Mouse (Mus musculus) CH12.LX (cell line): ENCODE results near the gene Hoxa10. TPM values are rescaled to one million over a fixed set of nuclear protein-coding genes. Genes with fewer than 3 reads are reported as not detected.

ENCODE experiments used
- DNase-seq: peaks from one replicate; pipeline ENCODE4 v3.0.0-alpha.2; 2013; ENCODE audit errors: extremely low read depth
- H3K27ac ChIP-seq: 2 replicates; pipeline ENCODE4 v1.5.1; 2012; ENCODE audit warnings: low read depth, mild to moderate bottlenecking, control low read depth, moderate library complexity; ENCODE audit not compliant: insufficient read depth
- H3K27me3 ChIP-seq: replicated peaks from 2 replicates; pipeline ENCODE3; 2012; ENCODE audit warnings: inconsistent platforms
- H3K36me3 ChIP-seq, 2 experiments: replicated peaks in 1 of 2; 2 replicates each; pipeline versions ENCODE3 to v1.6.1; 2012; ENCODE audit warnings: inconsistent platforms in 1 of 2, low read length in 1 of 2, mild to moderate bottlenecking in 1 of 2, mixed read lengths in 1 of 2, moderate library complexity in 1 of 2; ENCODE audit not compliant: control insufficient read depth in 1 of 2, insufficient read depth in 1 of 2
- H3K4me1 ChIP-seq, 2 experiments: 2 replicates each; pipeline ENCODE4 v1.6.1; 2012; ENCODE audit warnings: inconsistent platforms in 1 of 2, moderate library complexity in 1 of 2; ENCODE audit not compliant: insufficient read depth in 2 of 2, control insufficient read depth in 1 of 2
- H3K4me2 ChIP-seq: 2 replicates; pipeline ENCODE4 v1.6.1; 2012; ENCODE audit warnings: low read depth, mild to moderate bottlenecking, control low read depth; ENCODE audit not compliant: poor library complexity, insufficient read depth, severe bottlenecking
- H3K4me3 ChIP-seq, 3 experiments: fragments of 150-350 bp in 1 of 3; sonication (generic) in 1 of 3; replicated peaks in 1 of 3; 2 replicates each; pipeline versions ENCODE3 to v1.5.1; 2011 to 2012; ENCODE audit warnings: low read depth in 2 of 3, low read length in 2 of 3, mild to moderate bottlenecking in 2 of 3, moderate library complexity in 2 of 3, control low read depth in 1 of 3, improper control_type of control experiment in 1 of 3, inconsistent platforms in 1 of 3, mixed read lengths in 1 of 3; ENCODE audit not compliant: poor library complexity in 1 of 3
- H3K79me2 ChIP-seq: replicated peaks from 2 replicates; pipeline ENCODE4 v1.6.1; 2012; ENCODE audit warnings: mild to moderate bottlenecking, moderate library complexity; ENCODE audit not compliant: control insufficient read depth, poor library complexity, insufficient read depth, severe bottlenecking; ENCODE audit errors: extremely low read depth
- H3K9ac ChIP-seq: 2 replicates; pipeline ENCODE4 v1.6.1; 2012; ENCODE audit warnings: low read depth, mild to moderate bottlenecking, control low read depth, moderate library complexity; ENCODE audit not compliant: insufficient read depth
- H3K9me3 ChIP-seq: replicated peaks from 2 replicates; pipeline ENCODE3; 2012; ENCODE audit warnings: low read length, inconsistent platforms, mixed read lengths
- CHD1 ChIP-seq: IDR thresholded peaks from 2 replicates; pipeline ENCODE4 v1.6.1; 2012; ENCODE audit warnings: low read depth, low read length, improper control_type of control experiment, inconsistent platforms
- CHD2 ChIP-seq: IDR thresholded peaks from 2 replicates; pipeline ENCODE4 v1.6.1; 2011; ENCODE audit warnings: low read length, improper control_type of control experiment
- ELF1 ChIP-seq: IDR thresholded peaks from 2 replicates; pipeline ENCODE4 v1.6.1; 2014; ENCODE audit warnings: low read depth, mild to moderate bottlenecking, inconsistent platforms, low read length, improper control_type of control experiment
- EP300 ChIP-seq: IDR thresholded peaks from 2 replicates; pipeline ENCODE4 v1.6.1; 2011; ENCODE audit warnings: low read length, improper control_type of control experiment
- HCFC1 ChIP-seq: IDR thresholded peaks from 2 replicates; pipeline ENCODE4 v1.6.1; 2012; ENCODE audit warnings: low read depth, mild to moderate bottlenecking, inconsistent platforms, low read length, improper control_type of control experiment
- JUN ChIP-seq: IDR thresholded peaks from 2 replicates; pipeline ENCODE4 v1.6.1; 2011; ENCODE audit warnings: low read depth, mild to moderate bottlenecking, low read length, improper control_type of control experiment, moderate library complexity; ENCODE audit not compliant: insufficient read depth
- JUND ChIP-seq: conservative IDR thresholded peaks from 2 replicates; pipeline ENCODE4 v1.6.1; 2011; ENCODE audit warnings: low read depth, low read length, improper control_type of control experiment
- KAT2A ChIP-seq: IDR thresholded peaks from 2 replicates; pipeline ENCODE4 v1.6.1; 2012; ENCODE audit warnings: low read length, improper control_type of control experiment, inconsistent platforms; ENCODE audit not compliant: insufficient replicate concordance
- MAFK ChIP-seq: IDR thresholded peaks from 2 replicates; pipeline ENCODE4 v1.6.1; 2011; ENCODE audit warnings: low read length, improper control_type of control experiment; ENCODE audit not compliant: insufficient replicate concordance
- MAX ChIP-seq: IDR thresholded peaks from 2 replicates; pipeline ENCODE4 v1.6.1; 2011; ENCODE audit warnings: low read length, improper control_type of control experiment
- MEF2A ChIP-seq: IDR thresholded peaks from 2 replicates; pipeline ENCODE4 v1.6.1; 2014; ENCODE audit warnings: low read depth, mild to moderate bottlenecking, inconsistent platforms, low read length, improper control_type of control experiment, borderline replicate concordance
- MXI1 ChIP-seq: IDR thresholded peaks from 2 replicates; pipeline ENCODE4 v1.6.1; 2011; ENCODE audit warnings: mild to moderate bottlenecking, low read depth, low read length, improper control_type of control experiment
- MYC ChIP-seq: IDR thresholded peaks from 2 replicates; pipeline ENCODE4 v1.6.1; 2011; ENCODE audit warnings: low read depth, mild to moderate bottlenecking, improper control_type of control experiment, low read length
- PAX5 ChIP-seq: IDR thresholded peaks from 2 replicates; pipeline ENCODE4 v1.6.1; 2012; ENCODE audit warnings: low read length, inconsistent platforms, mixed read lengths
- SIN3A ChIP-seq: IDR thresholded peaks from 2 replicates; pipeline ENCODE4 v1.6.1; 2012; ENCODE audit warnings: low read length, improper control_type of control experiment, inconsistent platforms
- SMC3 ChIP-seq: IDR thresholded peaks from 2 replicates; pipeline ENCODE4 v1.6.1; 2011; ENCODE audit warnings: low read depth, low read length, improper control_type of control experiment
- TCF12 ChIP-seq: IDR thresholded peaks from 2 replicates; pipeline ENCODE4 v1.6.1; 2014; ENCODE audit warnings: low read depth, mild to moderate bottlenecking, inconsistent platforms, low read length, improper control_type of control experiment
- UBTF ChIP-seq: IDR thresholded peaks from 2 replicates; pipeline ENCODE4 v1.6.1; 2012; ENCODE audit warnings: low read depth, mild to moderate bottlenecking, inconsistent platforms, low read length, improper control_type of control experiment, moderate library complexity
- USF1 ChIP-seq: IDR thresholded peaks from 2 replicates; pipeline ENCODE4 v1.6.1; 2014; ENCODE audit warnings: low read depth, mild to moderate bottlenecking, inconsistent platforms, low read length, improper control_type of control experiment
- dilution Hi-C: fragments of 300-500 bp; cut with MboI; formaldehyde crosslinking; loops from 2 replicates; pipeline ENCODE4 v1.14.3; 2020; ENCODE audit warnings: low sequenced_read_pairs; ENCODE audit not compliant: extremely low pct_unique_long_range_greater_than_20kb, extremely low pct_ligation_motif_present
- in situ Hi-C: fragments of 300-500 bp; cut with MboI; formaldehyde crosslinking; loops from 3 replicates; pipeline ENCODE4 v1.14.3; 2019; ENCODE audit warnings: low sequenced_read_pairs, low pct_ligation_motif_present, low pct_unique_long_range_greater_than_20kb, mixed read lengths
- polyA plus RNA-seq: library from polyadenylated mRNA; unstranded; fragments of >175 nt; gene quantifications from 2 replicates; pipeline ENCODE4 v1.2.1, GENCODE M21; 2012; ENCODE audit warnings: low read depth; ENCODE audit not compliant: insufficient read length
- total RNA-seq, 2 experiments: library from RNA; depleted of rRNA; stranded (reverse); fragments of 300-350 nt in 1 of 2; fragments of >200 nt in 1 of 2; gene quantifications; 2 replicates each; pipeline ENCODE4 v1.2.3; 2012 to 2014

Gene Hoxa10
- total and polyA plus RNA-seq, 3 experiments, result 5.2 to 14.5 (median 14.3) TPM

- Histone ChIP-seq H3K4me3 (no peak overlapping the region), H3K27me3 (no peaks in the 10 kb centered on the region)
- dilution Hi-C loops, result no loop called here
Observed at GRCm38 (mm10) chr6:52252016-52252774, 11.5 kb upstream of the Hoxa10 start.

DNA sequence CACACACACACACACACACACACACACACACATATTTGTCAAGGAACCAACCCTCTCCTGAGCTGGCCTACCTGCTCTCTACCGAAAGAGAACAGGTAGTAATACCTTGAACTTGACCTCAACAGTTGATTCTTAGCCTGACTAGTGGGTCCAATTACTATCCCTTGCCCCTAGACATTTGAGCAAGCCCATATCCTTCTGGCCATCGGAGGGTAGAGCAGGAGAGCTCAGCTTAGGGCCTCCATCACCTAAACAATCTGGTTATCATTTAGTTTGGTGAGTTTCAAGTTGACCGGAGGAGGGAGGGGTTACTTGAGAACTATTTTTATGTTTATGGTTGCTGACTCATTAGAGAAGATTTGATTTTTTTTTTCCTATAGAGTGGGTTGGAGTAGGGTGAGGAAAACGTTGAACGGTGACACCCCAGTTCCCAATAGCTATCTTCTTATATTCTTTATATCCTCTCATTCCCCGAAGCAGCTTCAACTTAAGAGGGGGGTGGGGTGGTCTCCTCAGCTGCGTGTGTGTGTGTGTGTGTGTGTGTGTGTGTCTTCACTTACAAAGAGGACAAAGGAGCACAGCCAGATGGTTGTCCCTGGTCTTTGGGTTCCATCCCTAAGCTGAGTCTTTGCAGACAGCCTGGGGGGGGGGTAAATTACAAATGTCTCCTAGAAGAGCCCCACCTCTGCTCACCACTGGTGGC is 10.7 kb upstream of the Hoxa10 start:
- dilution Hi-C loops, result no loop called here

More at GRCm38 (mm10) chr6:52252016-52252774, 11.5 kb upstream of the Hoxa10 start:
- Histone ChIP-seq H3K4me1 (no peaks in the 10 kb centered on the region), H3K4me2 (no peak overlapping the region), H3K9ac (no peak overlapping the region), H3K9me3 (peaks cover 21% of the 10 kb centered on the region), H3K36me3 (no peaks in the 10 kb centered on the region), H3K27ac (no peak overlapping the region), H3K79me2 (no peaks in the 10 kb centered on the region)
- in situ Hi-C loops, result loop anchor here (25.0 kb wide), 1 partner anchor 660 kb away; no protein-coding TSS in a partner anchor
- TF ChIP-seq PAX5 (no peak), JUN (no peak), KAT2A (no peak), MAX (no peak), EP300 (no peak), UBTF (no peak), JUND (no peak), MAFK (no peak), CHD2 (no peak), CHD1 (no peak)
- DNase-seq, result no peak

More for the DNA sequence above, 10.7 kb upstream of the Hoxa10 start:
- no peaks in the 10 kb centered on the region for H3K79me2 ChIP-seq
- H3K4me1 ChIP-seq, result no peaks in the 10 kb centered on the region
- no peak overlapping the region for H3K4me3 ChIP-seq
- in situ Hi-C loops, result loop anchor here (25.0 kb wide), 1 partner anchor 661 kb away; no protein-coding TSS in a partner anchor
- H3K9ac ChIP-seq, result no peak overlapping the region
- H3K27me3 ChIP-seq, result no peaks in the 10 kb centered on the region
- TF ChIP-seq EP300 (no peak), USF1 (no peak), UBTF (no peak), PAX5 (no peak), ELF1 (no peak), SMC3 (no peak), MAFK (no peak), HCFC1 (no peak), MYC (no peak), MXI1 (no peak), SIN3A (no peak), TCF12 (no peak), MEF2A (no peak)
- TF ChIP-seq, all 38 proteins: peak for 0
- Histone ChIP-seq H3K27ac (no peak overlapping the region), H3K36me3 (no peaks in the 10 kb centered on the region), H3K4me2 (no peak overlapping the region), H3K9me3 (peaks cover 21% of the 10 kb centered on the region)
- no peak for DNase-seq
